Mouse (Mus musculus) MN1 (cell line): ENCODE results near the gene Aqp11.
A peak's percentile ranks its signal among the peaks of the same experiment; 100 is the strongest.

ENCODE experiments used
- DNase-seq: peaks from one replicate; pipeline ENCODE4 v3.0.0-alpha.2; 2016; ENCODE audit warnings: low spot score

Aqp11 gene

GRCm38 (mm10) chr7:97747787-97748497 lies 9.9 kb upstream of the Aqp11 start:
- DNase-seq = peak; percentile 87

GRCm38 (mm10) chr7:97747176-97747707 lies 9.2 kb upstream of the Aqp11 start:
- DNase-seq = no peak

GRCm38 (mm10) chr7:97745299-97745698 lies 7.2 kb upstream of the Aqp11 start:
- peak; percentile 78 for DNase-seq

- no peak for DNase-seq
These were observed 3.7 kb upstream of the Aqp11 start for GRCm38 (mm10) chr7:97741756-97742291.

- no peak for DNase-seq
These were observed 2.9 kb upstream of the Aqp11 start for GRCm38 (mm10) chr7:97740948-97741347.

GRCm38 (mm10) chr7:97737256-97737637 lies 842 bp downstream of the Aqp11 start:
- no peak for DNase-seq

GRCm38 (mm10) chr7:97735886-97736420 lies 2.1 kb downstream of the Aqp11 start:
- no peak for DNase-seq

GRCm38 (mm10) chr7:97735021-97735420 lies 3.1 kb downstream of the Aqp11 start:
- no peak for DNase-seq

- no peak for DNase-seq
These were observed 4.5 kb downstream of the Aqp11 start for GRCm38 (mm10) chr7:97733606-97734005.

GRCm38 (mm10) chr7:97730427-97730826 lies 7.7 kb downstream of the Aqp11 start:
- DNase-seq = no peak

GRCm38 (mm10) chr7:97728666-97729614 lies 9.1 kb downstream of the Aqp11 start:
- no peak for DNase-seq

GRCm38 (mm10) chr7:97726778-97727177 lies 11.3 kb downstream of the Aqp11 start:
- no peak for DNase-seq

- no peak for DNase-seq
These were observed 12.0 kb downstream of the Aqp11 start for GRCm38 (mm10) chr7:97726080-97726479.

- DNase-seq = no peak
These were observed 12.7 kb downstream of the Aqp11 start for GRCm38 (mm10) chr7:97725401-97725800.

GRCm38 (mm10) chr7:97723646-97724538 lies 14.2 kb downstream of the Aqp11 start:
- no peak for DNase-seq

GRCm38 (mm10) chr7:97722278-97722918 lies 15.7 kb downstream of the Aqp11 start:
- DNase-seq = no peak

GRCm38 (mm10) chr7:97720109-97720508 lies 18.0 kb downstream of the Aqp11 start:
- no peak for DNase-seq

- DNase-seq = no peak
These were observed 19.0 kb downstream of the Aqp11 start for GRCm38 (mm10) chr7:97719078-97719477.

- no peak for DNase-seq
These were observed 20.8 kb downstream of the Aqp11 start for GRCm38 (mm10) chr7:97717326-97717725.

- DNase-seq = no peak
These were observed 23.4 kb downstream of the Aqp11 start for GRCm38 (mm10) chr7:97714651-97715050.

- DNase-seq = no peak
These were observed 28.9 kb downstream of the Aqp11 start for GRCm38 (mm10) chr7:97709204-97709603.
